Mouse (Mus musculus): ENCODE data around the gene Kcnip1.

GRCm38 (mm10) chr11:33990002-33990401, 3.0 kb downstream of the Kcnip1 start:
- TF ChIP-seq CTCF (IDR thresholded peaks at IDR 0.05; ENCODE audit: low read depth, low read length) (no peak), POLR2A (IDR thresholded peaks at IDR 0.05; ENCODE audit: extremely low read depth, insufficient read depth, low read length) (no peak)
